8 mouse cellular contexts compared by ENCODE assay signal in genomic region chr10:40683092-40683867, GRCm38 (mm10). TPM values are rescaled to one million over a fixed set of nuclear protein-coding genes. Genes with fewer than 3 reads are reported as not detected.
A peak's percentile ranks its signal among the peaks of the same experiment; 100 is the strongest.
DNase-seq lines count a peak whose midpoint lies in the region; ATAC-seq lines count a peak whose summit lies in the region.

TSS of gene Mettl24 (plus strand) at chr10:40683282.

- intact Hi-C loops in gastrocnemius, postnatal 36 days (cut with DNase I) = loop anchor here (10.0 kb wide), 1 partner anchor 202 kb away; the partner anchor contains the start of genes Cdc40 and Wasf1
- intact Hi-C loops in left cerebral cortex, postnatal 14 days (cut with DNase I) = loop anchor here (2.0 to 5.0 kb wide), 3 partner anchors 44 to 200 kb away; partner anchors contain the start of genes Cdc40 and Wasf1

- ATAC-seq in CD4-positive, CD25-positive, alpha-beta regulatory T cell, adult 4 months = no peak

- DNase-seq in CD4-positive, CD25-positive, alpha-beta regulatory T cell, adult 2 months (ENCODE audit: low read depth, low spot score) = peak; percentile 38
- peak; percentile 58 for DNase-seq in embryo, embryonic 11.5 days (ENCODE audit: low read depth, low spot score)
- peak; percentile 54 to 69 for DNase-seq in gastrocnemius, postnatal 36 days
- peak; percentile 18 for DNase-seq in induced T-regulatory cell, adult 2 months (ENCODE audit: low read depth)
- peak; percentile 68 to 71 for DNase-seq in left cerebral cortex, postnatal 14 days (ENCODE audit: low spot score in 2 of 2)
- DNase-seq in mesoderm, embryonic 11.5 days (ENCODE audit: low read depth, low spot score) = peak; percentile 78
- DNase-seq in skeletal muscle tissue, adult 2 months (ENCODE audit: low read depth, low spot score) = peak; percentile 53

RNA-seq across cellular contexts. Expression of gene Mettl24, which starts in this region (rescaled TPM):
- under 1 TPM in 1 of 2 experiments, not detected in 1; 0.22 TPM for polyA plus RNA-seq in CD4-positive, CD25-positive, alpha-beta regulatory T cell, adult 4 months (2017; shearing (Covaris generic))
- under 1 TPM; 0.49 to 0.71 TPM for total RNA-seq in gastrocnemius, postnatal 36 days (2021)
- 1 to 10 TPM; 1.4 to 2.7 TPM for total RNA-seq in left cerebral cortex, postnatal 14 days (2021)

Comparison
In these comparisons a context has a peak if more than half of its experiments do, and no peak if none do; other contexts are left out.
1. Peak in DNase-seq in gastrocnemius, postnatal 36 days; RNA of the gene not detected or under 1 TPM.
2. DNase-seq: peak in every context shown above with its lines; median percentile 78 in mesoderm, embryonic 11.5 days; 70 in left cerebral cortex, postnatal 14 days; 62 in gastrocnemius, postnatal 36 days; 58 in embryo, embryonic 11.5 days; 53 in skeletal muscle tissue, adult 2 months; 38 in CD4-positive, CD25-positive, alpha-beta regulatory T cell, adult 2 months; 18 in induced T-regulatory cell, adult 2 months.